Mouse (Mus musculus) urinary bladder, adult 18-20 months (tissue): ENCODE results near the gene Zswim1.
"Not testable (repeated sequence)": the region's sequence is repeated elsewhere in the genome, so short reads cannot be mapped to it uniquely, and the experiment has no call there.

Experiments
- DNase-seq, 2 experiments: peaks; one replicate each; pipeline ENCODE4 v3.0.0; 2022; ENCODE audit warnings: low spot score in 2 of 2, mixed read lengths in 2 of 2

Zswim1 gene

GRCm38 (mm10) chr2:164828437-164828836 lies 6.0 kb downstream of the Zswim1 start, which contains the start of gene Spata25:
Gene Spata25 (minus strand): TSS chr2:164828537.
- no peak for DNase-seq

GRCm38 (mm10) chr2:164829090-164829489 lies 6.6 kb downstream of the Zswim1 start:
- DNase-seq: no peak

- no peak for DNase-seq
These were observed 8.5 kb downstream of the Zswim1 start for GRCm38 (mm10) chr2:164831029-164831428.

GRCm38 (mm10) chr2:164832032-164832747 lies 9.7 kb downstream of the Zswim1 start:
- no peak for DNase-seq

- peak; percentile 56 to 68 for DNase-seq
These were observed 10.3 kb downstream of the Zswim1 start, which contains the start of gene Ctsa for GRCm38 (mm10) chr2:164832748-164833301. Gene Ctsa (plus strand): TSS chr2:164832873.

GRCm38 (mm10) chr2:164833314-164833959 lies 11.0 kb downstream of the Zswim1 start, which contains the start of gene Neurl2:
Gene Neurl2 (minus strand): TSS chr2:164833456.
- peak; percentile 81 to 83 for DNase-seq

GRCm38 (mm10) chr2:164834531-164834930 lies 12.0 kb downstream of the Zswim1 start:
- DNase-seq: no peak

GRCm38 (mm10) chr2:164835164-164835563 lies 12.7 kb downstream of the Zswim1 start:
- DNase-seq: no peak

- no peak for DNase-seq
These were observed 23.3 kb downstream of the Zswim1 start for GRCm38 (mm10) chr2:164845782-164846181.

GRCm38 (mm10) chr2:164850061-164850460 lies 27.6 kb downstream of the Zswim1 start:
- no peak for DNase-seq

GRCm38 (mm10) chr2:164855572-164855971 lies 33.1 kb downstream of the Zswim1 start:
- not testable (repeated sequence) for DNase-seq

GRCm38 (mm10) chr2:164856309-164857100 lies 34.0 kb downstream of the Zswim1 start:
- no peak for DNase-seq

- DNase-seq: peak; percentile 55 to 58
These were observed 34.8 kb downstream of the Zswim1 start, which contains the start of gene Pltp for GRCm38 (mm10) chr2:164857101-164857821. Gene Pltp (minus strand): TSS chr2:164857711.

GRCm38 (mm10) chr2:164857842-164858553 lies 35.5 kb downstream of the Zswim1 start:
- DNase-seq: no peak

- DNase-seq: no peak
These were observed 36.7 kb downstream of the Zswim1 start for GRCm38 (mm10) chr2:164859155-164859554.

- no peak for DNase-seq
These were observed 37.4 kb downstream of the Zswim1 start for GRCm38 (mm10) chr2:164859640-164860432.

GRCm38 (mm10) chr2:164861094-164861493 lies 38.6 kb downstream of the Zswim1 start:
- no peak for DNase-seq

- peak in 1 of 2 experiments; percentile 59 for DNase-seq
These were observed 39.8 kb downstream of the Zswim1 start for GRCm38 (mm10) chr2:164862179-164862861.

- DNase-seq: not testable (repeated sequence)
These were observed 40.9 kb downstream of the Zswim1 start for GRCm38 (mm10) chr2:164863411-164863810.
